Mouse (Mus musculus) neural tube, embryonic 13.5 days (tissue): Measurements from ENCODE around the gene Inpp5k. TPM values are rescaled to one million over a fixed set of nuclear protein-coding genes. Genes with fewer than 3 reads are reported as not detected.

ENCODE experiments used
- ATAC-seq: fragments of 200-750 bp; cut with Nextera tagmentation; 2 replicates; pipeline ENCODE4 v1.8.0; 2017; ENCODE audit warnings: low read depth, mild to moderate bottlenecking, moderate TSS enrichment, moderate library complexity
- H3K27ac ChIP-seq: fragments of 300-500 bp; sonication (generic); replicated peaks from 2 replicates; pipeline ENCODE4 v1.5.1; 2015; ENCODE audit warnings: moderate library complexity, mild to moderate bottlenecking, inconsistent platforms
- H3K27me3 ChIP-seq: fragments of 300-500 bp; sonication (generic); 2 replicates; pipeline ENCODE4 v1.6.1; 2015; ENCODE audit warnings: mild to moderate bottlenecking, inconsistent platforms
- H3K36me3 ChIP-seq: fragments of 300-500 bp; sonication (generic); 2 replicates; pipeline ENCODE4 v1.6.1; 2015; ENCODE audit warnings: mild to moderate bottlenecking, inconsistent platforms
- H3K4me1 ChIP-seq: fragments of 300-500 bp; sonication (generic); replicated peaks from 2 replicates; pipeline ENCODE4 v1.6.1; 2015; ENCODE audit warnings: inconsistent platforms
- H3K4me2 ChIP-seq: fragments of 300-500 bp; sonication (generic); 2 replicates; pipeline ENCODE4 v1.6.1; 2015; ENCODE audit warnings: inconsistent platforms, mild to moderate bottlenecking, moderate library complexity
- H3K4me3 ChIP-seq: fragments of 300-500 bp; sonication (generic); 2 replicates; pipeline ENCODE4 v1.5.1; 2015; ENCODE audit warnings: mild to moderate bottlenecking, inconsistent platforms
- H3K9ac ChIP-seq: fragments of 300-500 bp; sonication (generic); 2 replicates; pipeline ENCODE4 v1.6.1; 2015; ENCODE audit warnings: moderate library complexity, mild to moderate bottlenecking, inconsistent platforms
- H3K9me3 ChIP-seq: fragments of 300-500 bp; sonication (generic); 2 replicates; pipeline ENCODE4 v1.6.1; 2016; ENCODE audit warnings: inconsistent platforms
- WGBS: fragments of 180-500 bp; shearing (Covaris S2); methylation state at CpG from one replicate; pipeline ENCODE4 v1.1.7; 2015; 5-methylcytosine and 5-hydroxymethylcytosine counted together
- polyA plus RNA-seq: library from polyadenylated mRNA; unstranded; fragments of >200 nt; fragmentation: Nextera tagmentation; extraction: Ambion mirVana; gene quantifications from 2 replicates; pipeline ENCODE4 v1.2.1, GENCODE M21; 2015

Gene Inpp5k
- polyA plus RNA-seq, 1 experiment from 2014 or later, result 39.9 TPM

DNA sequence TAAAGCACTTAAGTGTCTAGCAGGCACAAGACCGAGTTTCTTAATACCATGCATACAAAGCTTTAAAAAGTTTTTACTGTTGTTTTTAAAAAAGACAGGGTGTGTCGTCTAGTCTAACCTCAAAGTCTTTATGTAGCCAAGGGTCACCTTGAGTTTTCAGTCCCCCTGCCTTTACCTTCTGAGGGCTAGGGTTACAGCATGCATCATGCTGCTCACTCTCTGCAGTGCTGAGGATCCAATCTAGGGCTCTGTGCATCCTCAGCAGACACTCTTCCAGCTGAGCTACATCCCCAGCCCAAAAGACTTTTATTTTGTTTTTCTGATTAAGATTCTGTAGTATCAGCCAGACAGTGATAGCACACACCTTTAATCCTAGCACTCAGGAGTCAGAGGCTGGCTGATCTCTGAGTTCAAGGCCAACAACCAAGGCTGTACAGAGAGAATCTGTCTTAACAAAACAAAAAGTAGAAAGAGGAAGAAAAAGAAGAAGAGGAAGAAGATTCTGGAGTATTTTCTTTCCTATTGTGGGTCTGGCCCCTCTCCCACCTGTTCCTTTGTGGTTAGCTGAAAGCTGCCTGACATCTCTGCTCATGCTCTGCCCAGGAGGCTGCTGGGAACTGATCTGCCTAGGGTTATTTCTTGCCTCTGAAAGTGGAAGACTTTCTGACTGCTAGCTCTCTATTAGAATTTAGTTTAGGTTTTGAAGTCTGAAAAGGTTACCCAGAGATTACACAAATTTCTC is 8.0 kb upstream of the Inpp5k start:
- H3K9me3 ChIP-seq, result no peaks in the 10 kb centered on the region
- H3K4me2 ChIP-seq, result no peak overlapping the region
- peaks cover 92% of the 10 kb centered on the region for H3K36me3 ChIP-seq
- H3K27ac ChIP-seq, result no peak overlapping the region
- H3K4me1 ChIP-seq, result no peaks in the 10 kb centered on the region
- no peak overlapping the region for H3K4me3 ChIP-seq
- H3K9ac ChIP-seq, result no peak overlapping the region
- WGBS, result 97% methylated on average over 2 of the region's 2 CpGs
- H3K27me3 ChIP-seq, result no peaks in the 10 kb centered on the region
- no peak for ATAC-seq

DNA sequence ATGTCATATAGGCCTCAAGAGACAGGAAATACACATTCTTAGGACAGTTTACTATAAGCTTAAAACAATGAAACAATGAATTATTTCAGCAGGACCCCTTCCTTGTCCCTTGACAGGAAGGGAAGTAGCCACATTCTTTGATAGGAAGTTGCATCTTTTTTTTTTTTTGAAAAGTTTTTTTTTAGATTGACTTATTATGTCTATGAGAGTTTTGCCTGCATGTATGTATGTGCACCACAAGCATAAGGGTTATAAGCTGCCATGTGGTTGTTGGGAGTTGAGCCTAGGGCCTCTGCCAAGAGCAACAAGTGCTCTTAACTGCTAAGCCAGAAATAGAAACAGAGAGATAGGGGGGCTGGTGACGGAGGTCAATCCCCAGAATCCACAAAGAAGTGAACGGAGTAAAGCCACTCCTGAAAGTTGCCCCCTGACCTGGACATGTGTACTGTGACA is 6.7 kb upstream of the Inpp5k start:
- no peaks in the 10 kb centered on the region for H3K4me1 ChIP-seq
- H3K27me3 ChIP-seq, result no peaks in the 10 kb centered on the region
- H3K9ac ChIP-seq, result no peak overlapping the region
- H3K27ac ChIP-seq, result peak overlapping the region; percentile 46; the same call in 1 of the 2 replicates
- H3K4me3 ChIP-seq, result no peak overlapping the region
- no peak for ATAC-seq
- H3K4me2 ChIP-seq, result no peak overlapping the region
- H3K36me3 ChIP-seq, result peaks cover 89% of the 10 kb centered on the region
- H3K9me3 ChIP-seq, result no peaks in the 10 kb centered on the region
- WGBS, result 60% methylated on average over 2 of the region's 2 CpGs

DNA sequence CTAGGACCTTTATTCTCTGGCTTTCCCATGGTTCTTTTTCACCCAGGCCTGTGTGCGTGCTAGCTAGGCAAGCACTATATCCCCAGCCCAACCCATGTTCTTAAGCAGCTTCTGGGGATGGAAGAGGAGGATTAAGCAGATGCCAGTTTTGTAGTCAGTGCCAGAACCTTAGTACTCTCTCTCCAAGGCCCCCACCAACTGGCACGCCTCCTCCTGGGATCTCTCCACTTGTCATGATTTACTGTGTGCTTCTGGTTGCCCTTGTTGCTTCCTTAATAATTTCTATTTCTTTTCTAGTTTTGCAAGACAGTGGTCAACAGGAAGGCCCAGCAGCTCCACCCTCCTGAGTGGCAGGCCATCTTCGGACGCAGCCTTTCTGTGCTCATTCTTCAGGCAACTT is 5.0 kb upstream of the Inpp5k start:
- Histone ChIP-seq H3K9ac (no peak overlapping the region), H3K27me3 (no peaks in the 10 kb centered on the region), H3K4me3 (no peak overlapping the region), H3K36me3 (peaks cover 72% of the 10 kb centered on the region), H3K4me1 (peaks cover 8% of the 10 kb centered on the region), H3K4me2 (no peak overlapping the region), H3K9me3 (no peaks in the 10 kb centered on the region), H3K27ac (no peak overlapping the region)
- ATAC-seq, result no peak
- 93% methylated on average over 4 of the region's 4 CpGs for WGBS

DNA sequence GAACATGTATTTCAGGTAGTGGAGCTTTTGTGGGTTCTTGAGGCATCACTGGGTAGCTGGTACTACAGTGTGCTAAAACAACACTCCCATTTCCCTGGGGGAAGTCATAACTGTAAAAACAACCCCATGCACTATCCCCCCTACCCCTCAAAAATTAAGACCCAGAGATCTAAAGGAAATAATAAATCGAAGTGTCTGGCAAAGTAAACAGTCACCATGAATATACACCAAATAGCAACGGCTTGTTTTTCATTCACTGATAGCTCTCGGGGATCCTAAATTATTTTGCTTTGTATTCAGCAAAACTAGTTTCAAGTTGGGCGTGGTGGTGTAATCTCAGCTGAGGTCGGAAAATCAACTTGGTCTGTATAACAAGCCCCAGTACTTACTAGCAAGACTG is 690 bp upstream of the Inpp5k start:
- peak overlapping the region; percentile 88 for H3K4me2 ChIP-seq
- no peak for ATAC-seq
- H3K36me3 ChIP-seq, result peaks cover 52% of the 10 kb centered on the region
- H3K4me3 ChIP-seq, result peak overlapping the region; percentile 82
- WGBS, result 16% methylated on average over 5 of the region's 5 CpGs
- peak overlapping the region; percentile 83 for H3K27ac ChIP-seq
- H3K9me3 ChIP-seq, result no peaks in the 10 kb centered on the region
- H3K4me1 ChIP-seq, result peaks cover 25% of the 10 kb centered on the region
- H3K27me3 ChIP-seq, result no peaks in the 10 kb centered on the region
- peak overlapping the region; percentile 79 for H3K9ac ChIP-seq

DNA sequence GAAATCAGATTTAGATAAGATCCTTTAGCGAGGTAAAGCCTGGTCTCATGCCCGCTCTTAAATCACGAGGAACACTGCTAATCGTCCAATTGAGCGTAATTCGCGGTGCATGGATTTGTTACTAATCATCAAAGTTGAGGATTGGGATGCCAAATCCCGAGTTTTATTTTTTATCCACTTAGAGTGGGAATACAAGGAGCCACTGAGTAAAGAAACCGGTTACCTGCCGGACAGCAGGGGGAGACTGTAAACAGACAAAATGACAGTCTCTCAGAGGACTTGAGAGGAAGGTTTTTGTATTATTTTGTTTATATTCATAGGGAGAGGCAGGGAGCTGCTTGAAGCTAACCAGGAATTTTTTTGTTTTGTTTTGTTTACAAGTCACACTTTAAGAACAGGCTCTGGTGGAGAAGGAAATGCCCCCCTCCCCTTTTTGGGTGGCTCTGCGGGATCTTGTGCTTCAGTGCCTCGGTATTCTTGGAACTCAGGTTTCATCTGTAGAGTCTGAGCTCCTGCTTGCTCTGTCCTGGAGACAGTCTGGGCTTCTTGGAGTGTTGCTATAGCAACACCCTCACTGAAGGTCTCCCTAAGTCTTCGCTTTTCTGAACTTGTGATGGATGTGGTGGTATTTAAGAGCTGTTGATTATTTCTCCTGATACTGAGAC is 905 bp downstream of the Inpp5k start:
- Histone ChIP-seq H3K9me3 (no peaks in the 10 kb centered on the region), H3K36me3 (peaks cover 51% of the 10 kb centered on the region), H3K4me2 (peak overlapping the region; percentile 88), H3K9ac (peak overlapping the region; percentile 84), H3K4me1 (peaks cover 25% of the 10 kb centered on the region), H3K27ac (0 out of 2 replicates have a peak overlapping the region, but pooled peaks have one; percentile 83), H3K4me3 (peak overlapping the region; percentile 82), H3K27me3 (no peaks in the 10 kb centered on the region)
- no peak for ATAC-seq
- 13% methylated on average over 13 of the region's 13 CpGs for WGBS

DNA sequence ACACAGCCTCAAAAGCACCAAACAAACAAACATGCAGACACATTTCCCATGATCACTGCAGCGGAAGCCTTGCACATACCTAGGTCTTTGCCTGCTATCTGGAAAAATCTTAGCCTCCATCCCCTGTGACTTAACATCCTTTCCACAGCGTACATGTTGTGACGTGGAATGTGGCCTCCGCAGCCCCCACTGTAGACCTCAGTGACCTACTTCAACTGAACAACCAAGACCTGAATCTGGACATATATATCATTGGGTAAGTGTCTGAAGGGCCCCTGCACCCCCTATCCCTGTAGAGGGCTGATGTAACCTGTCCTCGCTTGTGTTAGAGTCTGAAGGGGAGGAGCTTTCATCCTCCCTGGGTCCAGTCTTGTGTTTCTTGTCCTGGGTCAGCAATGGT is 2.1 kb downstream of the Inpp5k start:
- Histone ChIP-seq H3K4me3 (no peak overlapping the region), H3K27me3 (no peaks in the 10 kb centered on the region), H3K4me1 (peaks cover 25% of the 10 kb centered on the region), H3K36me3 (peaks cover 52% of the 10 kb centered on the region), H3K4me2 (no peak overlapping the region), H3K27ac (no peak overlapping the region), H3K9me3 (no peaks in the 10 kb centered on the region), H3K9ac (no peak overlapping the region)
- no peak for ATAC-seq
- 92% methylated on average over 5 of the region's 5 CpGs for WGBS

DNA sequence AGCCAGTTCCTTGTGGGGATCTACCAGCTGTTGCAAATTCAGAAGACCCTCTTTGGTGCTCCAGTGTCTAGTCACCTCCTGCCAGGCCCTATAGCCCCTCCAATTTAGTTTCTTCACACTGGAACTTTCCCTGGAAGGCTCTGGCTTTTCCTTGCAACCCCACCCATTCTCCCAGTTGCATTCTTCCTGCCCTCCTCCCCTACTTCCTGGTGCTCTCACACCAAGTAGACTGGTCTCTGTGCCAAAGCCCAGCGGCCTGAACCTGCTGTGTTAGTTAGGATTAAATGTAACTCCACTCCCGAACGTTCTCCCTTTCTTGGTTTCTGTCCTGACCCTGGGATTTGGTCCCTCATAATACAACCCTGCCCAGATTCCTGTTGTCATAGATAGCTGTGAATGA is 4.0 kb downstream of the Inpp5k start:
- H3K27me3 ChIP-seq, result no peaks in the 10 kb centered on the region
- no peak overlapping the region for H3K27ac ChIP-seq
- no peak overlapping the region for H3K4me2 ChIP-seq
- ATAC-seq, result no peak
- 88% methylated on average over 3 of the region's 3 CpGs for WGBS
- no peak overlapping the region for H3K4me3 ChIP-seq
- peaks cover 53% of the 10 kb centered on the region for H3K36me3 ChIP-seq
- H3K4me1 ChIP-seq, result peaks cover 22% of the 10 kb centered on the region
- H3K9me3 ChIP-seq, result no peaks in the 10 kb centered on the region
- no peak overlapping the region for H3K9ac ChIP-seq

DNA sequence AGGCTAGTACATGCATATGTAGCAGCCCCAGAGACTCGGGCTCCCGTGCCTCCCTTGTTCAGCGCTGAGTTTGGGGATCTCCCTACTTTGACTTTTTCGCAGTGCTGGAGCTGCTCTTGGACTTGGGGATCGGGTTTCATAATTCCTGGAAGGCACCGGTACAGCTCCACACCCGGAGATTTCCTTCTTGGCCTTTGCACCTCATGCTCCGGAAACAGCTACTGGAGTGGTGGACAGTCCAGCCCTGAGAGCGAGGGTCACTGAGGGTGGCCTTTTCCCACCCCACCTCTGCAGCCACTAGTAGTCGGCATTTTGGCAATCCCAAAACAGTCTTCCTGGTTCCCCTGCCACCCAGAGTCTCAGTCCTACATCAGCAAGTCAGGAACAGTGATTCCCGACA is 4.5 kb downstream of the Inpp5k start:
- Histone ChIP-seq H3K4me1 (peaks cover 17% of the 10 kb centered on the region), H3K36me3 (peaks cover 56% of the 10 kb centered on the region), H3K27ac (no peak overlapping the region), H3K4me3 (no peak overlapping the region), H3K9ac (no peak overlapping the region), H3K27me3 (no peaks in the 10 kb centered on the region), H3K4me2 (no peak overlapping the region), H3K9me3 (no peaks in the 10 kb centered on the region)
- 78% methylated on average over 11 of the region's 11 CpGs for WGBS
- no peak for ATAC-seq

DNA sequence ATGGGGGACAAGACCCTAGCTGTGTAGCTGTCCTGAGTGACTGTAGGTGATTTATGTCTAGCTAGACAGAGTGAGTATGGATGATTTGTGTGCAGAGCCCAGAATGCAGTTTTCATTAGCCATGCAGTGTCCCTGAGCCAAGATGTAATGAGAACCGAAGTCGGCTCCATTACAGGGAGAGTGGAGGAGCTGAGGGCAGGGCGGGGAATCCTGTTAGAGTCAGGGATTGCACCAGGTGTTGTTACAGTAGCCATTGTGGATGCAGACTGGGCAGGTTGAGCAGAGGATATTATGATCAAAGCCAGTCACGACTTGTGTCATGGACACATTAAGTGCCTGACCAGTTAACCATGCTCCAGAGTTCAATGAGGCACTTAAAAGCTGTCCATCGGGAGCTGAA is 12.5 kb downstream of the Inpp5k start:
- no peak for ATAC-seq

DNA sequence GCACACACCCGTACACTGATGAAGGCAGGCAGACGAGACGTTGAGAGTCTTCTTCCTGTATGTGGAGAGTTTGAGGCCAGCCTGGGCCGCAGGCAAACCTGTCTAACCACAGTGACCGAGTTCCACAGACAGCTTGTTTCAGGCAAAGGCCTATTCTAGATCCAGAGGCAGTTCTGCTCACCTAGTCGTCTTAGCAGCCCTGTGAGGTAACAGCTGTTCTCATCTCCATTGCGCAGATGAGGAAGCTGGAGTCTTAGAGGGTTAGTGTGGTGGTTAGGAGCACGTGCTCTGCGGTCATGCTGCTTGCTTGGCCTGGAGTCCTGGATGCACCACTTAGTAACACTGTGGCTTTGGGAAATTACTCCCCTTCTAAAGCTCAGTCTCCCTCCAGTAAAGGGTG is 13.9 kb downstream of the Inpp5k start:
- 81% methylated on average over 9 of the region's 9 CpGs for WGBS
- no peak for ATAC-seq
- Histone ChIP-seq H3K36me3 (peaks cover 15% of the 10 kb centered on the region), H3K9me3 (no peaks in the 10 kb centered on the region), H3K4me1 (no peaks in the 10 kb centered on the region; the same call in 1 of the 2 replicates), H3K27ac (no peak overlapping the region), H3K9ac (no peak overlapping the region), H3K27me3 (no peaks in the 10 kb centered on the region), H3K4me2 (no peak overlapping the region), H3K4me3 (no peak overlapping the region)

More for the DNA sequence above, 12.5 kb downstream of the Inpp5k start:
- Histone ChIP-seq H3K27ac (no peak overlapping the region), H3K4me1 (no peaks in the 10 kb centered on the region), H3K4me2 (no peak overlapping the region), H3K9ac (no peak overlapping the region), H3K36me3 (peaks cover 19% of the 10 kb centered on the region), H3K4me3 (no peak overlapping the region), H3K27me3 (no peaks in the 10 kb centered on the region), H3K9me3 (no peaks in the 10 kb centered on the region)
- 76% methylated on average over 5 of the region's 5 CpGs for WGBS

DNA sequence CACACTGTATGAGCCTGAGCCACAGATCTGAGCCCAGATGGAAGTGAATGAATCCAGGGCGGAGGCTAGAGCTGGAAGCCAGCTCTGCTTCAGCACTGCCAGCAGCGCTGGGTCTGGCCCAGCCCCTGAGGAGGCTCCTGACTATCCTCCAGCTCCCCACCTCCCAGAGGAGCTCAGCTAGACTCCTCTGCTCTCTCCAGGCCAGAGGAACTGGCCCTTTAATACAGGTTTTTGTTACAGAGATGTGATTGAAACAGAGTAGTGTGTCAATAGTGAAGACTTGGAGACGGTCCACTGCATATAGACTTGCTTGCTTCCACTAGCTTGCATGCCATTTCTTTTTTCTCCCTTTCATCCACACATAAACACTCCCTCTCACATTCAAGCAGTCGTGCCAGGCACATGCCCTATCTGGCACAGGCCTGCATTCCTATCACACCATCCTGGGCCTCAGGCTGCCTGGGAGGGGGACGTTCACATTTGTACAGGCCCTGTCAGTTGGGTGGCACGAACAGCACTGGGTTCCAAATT is 17.0 kb downstream of the Inpp5k start:
- 0 out of 2 replicates have a peak, but pooled peaks have one; percentile 16 for ATAC-seq
- H3K27ac ChIP-seq, result no peak overlapping the region
- 70% methylated on average over 6 of the region's 6 CpGs for WGBS

DNA sequence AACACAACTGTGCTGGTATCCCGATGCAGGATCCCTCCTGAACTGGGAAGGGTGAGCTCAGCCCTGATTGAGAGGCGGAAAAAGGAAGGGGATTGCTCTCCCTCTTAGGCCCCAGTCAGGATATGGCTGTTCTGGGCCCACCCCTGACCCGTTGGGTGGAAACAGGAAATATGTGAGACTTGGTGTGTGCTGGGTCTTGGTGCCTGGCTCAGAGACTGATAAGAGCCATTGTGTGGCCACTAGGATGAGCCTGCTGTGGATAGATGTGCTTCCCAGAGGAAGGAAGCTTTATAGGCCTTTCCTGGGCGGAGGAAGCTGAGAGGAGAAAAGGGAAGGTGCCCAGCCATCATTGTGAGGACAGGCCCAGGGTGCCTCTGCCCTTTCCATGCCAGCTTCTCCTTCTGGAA is 18.4 kb downstream of the Inpp5k start:
- Histone ChIP-seq H3K9me3 (no peaks in the 10 kb centered on the region), H3K36me3 (no peaks in the 10 kb centered on the region), H3K27me3 (peaks cover 20% of the 10 kb centered on the region), H3K4me3 (no peak overlapping the region), H3K4me1 (peaks cover 28% of the 10 kb centered on the region), H3K27ac (no peak overlapping the region), H3K9ac (no peak overlapping the region), H3K4me2 (no peak overlapping the region)
- 81% methylated on average over 4 of the region's 4 CpGs for WGBS
- ATAC-seq, result no peak

More for the DNA sequence above, 17.0 kb downstream of the Inpp5k start:
- no peak overlapping the region for H3K4me3 ChIP-seq
- H3K27me3 ChIP-seq, result peaks cover 6% of the 10 kb centered on the region
- H3K4me2 ChIP-seq, result no peak overlapping the region
- no peak overlapping the region for H3K9ac ChIP-seq
- H3K4me1 ChIP-seq, result peaks cover 17% of the 10 kb centered on the region
- H3K9me3 ChIP-seq, result no peaks in the 10 kb centered on the region
- no peaks in the 10 kb centered on the region for H3K36me3 ChIP-seq
